Mouse (Mus musculus) naive thymus-derived CD4-positive, alpha-beta T cell, adult 5 months (primary cell): ENCODE results near the gene Arcn1. TPM values are rescaled to one million over a fixed set of nuclear protein-coding genes. Genes with fewer than 3 reads are reported as not detected.

Experiments used
- polyA plus RNA-seq: library from polyadenylated mRNA; unstranded; fragments of 100-300 nt; shearing (Covaris generic); gene quantifications from one replicate; pipeline ENCODE4 v1.2.1, GENCODE M21; 2017

Arcn1 gene
- 150 TPM for polyA plus RNA-seq

GRCm38 (mm10) chr9:44767101-44768028, at the start of gene Arcn1, which contains the start of gene Ift46:
Gene Arcn1, minus strand, starts transcription at chr9:44767845.
Gene Ift46, plus strand, starts transcription at chr9:44767908.

GRCm38 (mm10) chr9:44802808-44803450, 35.3 kb upstream of the Arcn1 start, which contains the start of gene Ttc36:
Gene Ttc36, minus strand, starts transcription at chr9:44803072.

DNA sequence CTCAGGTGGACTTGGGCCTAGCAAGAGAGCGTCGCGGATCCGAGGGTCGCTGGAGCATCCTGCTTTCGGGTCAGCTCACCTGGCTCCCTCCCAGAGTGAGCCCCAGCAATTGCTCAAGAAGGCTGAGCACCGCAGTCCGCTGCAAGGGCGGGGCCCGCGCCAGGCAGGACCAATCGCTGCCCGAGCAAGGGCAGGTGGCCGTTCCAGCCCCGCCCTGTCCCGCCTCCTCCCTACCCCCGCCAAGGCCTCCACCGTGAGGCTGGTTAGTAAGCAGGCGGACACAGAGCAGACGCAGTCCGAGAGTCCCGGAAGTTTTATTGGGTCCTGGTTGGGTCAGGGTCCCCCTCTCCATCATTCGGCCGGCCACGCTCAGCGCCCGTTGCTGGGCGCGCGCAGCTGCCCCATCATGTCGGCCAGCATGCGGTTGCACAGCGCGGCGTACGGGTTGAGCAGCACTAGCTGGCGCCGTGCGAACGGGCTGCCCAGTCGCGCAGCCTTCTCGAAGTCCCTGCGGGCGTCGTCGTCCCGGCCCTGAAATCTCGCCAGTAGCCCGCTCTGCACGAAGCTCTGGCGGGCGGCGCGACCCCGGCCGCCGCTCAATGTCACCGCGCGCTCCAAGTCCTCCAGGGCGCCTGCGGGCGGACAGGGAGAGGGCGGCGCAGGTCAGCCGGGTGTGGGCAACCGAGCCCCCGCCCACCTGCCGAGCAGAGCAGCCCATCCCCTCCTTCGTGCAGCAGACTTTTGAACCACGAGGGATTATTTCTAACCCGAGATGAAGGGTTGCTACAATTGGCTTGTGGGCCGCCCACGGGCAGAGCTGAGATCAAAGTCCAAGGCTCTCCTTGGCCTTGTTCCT, 31.7 kb upstream of the Arcn1 start, which contains the start of gene Tmem25:
TSS of gene Tmem25 (minus strand) at position 206 of the 856 bp plus-strand sequence.

GRCm38 (mm10) chr9:44734524-44735494, 32.8 kb downstream of the Arcn1 start, which contains the start of gene Phldb1:
Gene Phldb1, minus strand, starts transcription at chr9:44735198.

Other genes starting within 250 kb of the Arcn1 start
- 3.2 TPM for gene Cxcr5, start 206.0 kb downstream of the Arcn1 start, polyA plus RNA-seq
- gene Ddx6, start 163.0 kb downstream of the Arcn1 start, polyA plus RNA-seq, result 59.3 TPM
- gene Treh, start 94.6 kb downstream of the Arcn1 start, polyA plus RNA-seq, result not detected
- 0.55 TPM for gene Phldb1, start 32.6 kb downstream of the Arcn1 start, polyA plus RNA-seq
- 23.7 TPM for gene Ift46, start 63 bp upstream of the Arcn1 start, polyA plus RNA-seq
- gene Tmem25, start 31.5 kb upstream of the Arcn1 start, polyA plus RNA-seq, result not detected
- gene Ttc36, start 35.2 kb upstream of the Arcn1 start, polyA plus RNA-seq, result not detected
- gene Kmt2a, start 113.5 kb upstream of the Arcn1 start, polyA plus RNA-seq, result 81.7 TPM
- gene Atp5l, start 152.9 kb upstream of the Arcn1 start, polyA plus RNA-seq, result 245 TPM
- gene Ube4a, start 197.8 kb upstream of the Arcn1 start, polyA plus RNA-seq, result 48.9 TPM
- gene Cd3g, start 212.6 kb upstream of the Arcn1 start, polyA plus RNA-seq, result 741 TPM
- 510 TPM for gene Cd3d, start 213.9 kb upstream of the Arcn1 start, polyA plus RNA-seq
- 970 TPM for gene Cd3e, start 241.8 kb upstream of the Arcn1 start, polyA plus RNA-seq